Mouse (Mus musculus) stomach, embryonic 16.5 days (tissue): ENCODE results near the gene 1700020D05Rik. TPM values are rescaled to one million over a fixed set of nuclear protein-coding genes. Genes with fewer than 3 reads are reported as not detected.

Experiments used
- ATAC-seq: fragments of 200-750 bp; cut with Nextera tagmentation; 2 replicates; pipeline ENCODE4 v1.8.0; 2017; ENCODE audit warnings: moderate number of reproducible peaks, moderate TSS enrichment; ENCODE audit not compliant: insufficient read depth, low FRiP score
- H3K27ac ChIP-seq: fragments of 300-500 bp; sonication (generic); 2 replicates; pipeline ENCODE4 v1.5.1; 2014; ENCODE audit warnings: low read length
- H3K27me3 ChIP-seq: fragments of 300-500 bp; sonication (generic); 2 replicates; pipeline ENCODE4 v1.6.1; 2014; ENCODE audit warnings: low read length, control low read depth, mixed read lengths; ENCODE audit not compliant: control insufficient read depth, insufficient read depth
- H3K36me3 ChIP-seq: fragments of 300-500 bp; sonication (generic); 2 replicates; pipeline ENCODE4 v1.6.1; 2014; ENCODE audit warnings: low read length; ENCODE audit not compliant: control insufficient read depth, insufficient read depth
- H3K4me1 ChIP-seq: fragments of 300-500 bp; sonication (generic); 2 replicates; pipeline ENCODE4 v1.6.1; 2014; ENCODE audit warnings: low read length, control low read depth, mixed read lengths; ENCODE audit not compliant: control insufficient read depth, insufficient read depth
- H3K4me2 ChIP-seq: fragments of 300-500 bp; sonication (generic); 2 replicates; pipeline ENCODE4 v1.6.1; 2014; ENCODE audit warnings: low read depth, low read length, mixed read lengths
- H3K4me3 ChIP-seq: fragments of 300-500 bp; sonication (generic); replicated peaks from 2 replicates; pipeline ENCODE4 v1.5.1; 2014; ENCODE audit warnings: mild to moderate bottlenecking, low read length
- H3K9ac ChIP-seq: fragments of 300-500 bp; sonication (generic); 2 replicates; pipeline ENCODE4 v1.6.1; 2014; ENCODE audit warnings: low read length
- H3K9me3 ChIP-seq: fragments of 300-500 bp; sonication (generic); replicated peaks from 2 replicates; pipeline ENCODE4 v1.6.1; 2016; ENCODE audit warnings: low read length, control low read depth; ENCODE audit not compliant: control insufficient read depth
- WGBS: fragments of 180-500 bp; shearing (Covaris S2); extraction: QIAGEN DNeasy Blood & Tissue Kit; methylation state at CpG from one replicate; pipeline ENCODE4 v1.1.7; 2014; 5-methylcytosine and 5-hydroxymethylcytosine counted together
- polyA plus RNA-seq: library from polyadenylated mRNA; unstranded; fragments of >200 nt; fragmentation: Nextera tagmentation; extraction: Ambion mirVana; gene quantifications from 2 replicates; pipeline ENCODE4 v1.2.1, GENCODE M21; 2015

1700020D05Rik gene
- polyA plus RNA-seq, 1 experiment from 2014 or later, result 0.13 TPM

DNA sequence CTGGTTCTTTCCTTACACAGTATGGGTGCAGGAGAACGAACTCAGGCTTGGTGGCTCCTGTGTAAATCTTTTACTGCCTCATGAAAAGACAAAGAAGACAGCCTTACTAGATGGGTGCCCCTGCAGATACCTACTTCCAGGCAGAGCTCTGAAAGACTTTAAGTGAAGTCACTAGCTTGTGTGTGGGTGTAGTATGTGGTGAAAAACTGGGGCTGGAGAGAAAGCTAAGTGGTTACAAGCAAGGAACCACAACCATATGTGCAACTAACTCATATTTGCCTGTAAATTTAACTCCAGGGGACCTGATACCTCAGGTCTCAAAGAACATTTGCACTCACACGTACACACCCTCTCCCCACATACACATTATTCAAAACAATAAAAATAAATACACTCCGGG is 43.7 kb downstream of the 1700020D05Rik start:
- no peak overlapping the region for H3K27ac ChIP-seq
- H3K4me1 ChIP-seq, result peaks cover 41% of the 10 kb centered on the region
- 28% methylated on average over 3 of the region's 3 CpGs for WGBS

DNA sequence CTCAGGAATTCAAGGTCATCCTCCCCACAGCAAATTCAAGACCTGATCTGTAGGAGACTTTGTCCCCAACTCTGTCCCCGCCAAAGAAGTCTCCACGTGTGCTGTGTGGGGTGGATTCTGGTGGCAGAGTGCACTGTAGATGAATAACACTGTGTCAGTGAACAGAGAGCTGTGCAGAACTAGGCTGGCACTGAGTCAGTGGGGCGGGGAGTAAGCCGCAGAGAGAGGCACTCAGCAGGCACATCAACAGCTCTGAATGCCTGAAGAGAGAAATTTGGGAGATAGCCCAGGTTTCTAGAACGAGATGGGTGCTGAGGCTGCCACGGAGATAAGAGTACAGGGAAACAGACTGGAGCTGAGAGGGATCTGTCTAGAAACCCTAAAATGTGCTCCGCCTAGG is 44.6 kb downstream of the 1700020D05Rik start:
- Histone ChIP-seq H3K36me3 (peaks cover 18% of the 10 kb centered on the region), H3K9ac (no peak overlapping the region), H3K4me3 (no peak overlapping the region), H3K27me3 (no peaks in the 10 kb centered on the region), H3K4me2 (no peak overlapping the region), H3K9me3 (no peaks in the 10 kb centered on the region), H3K27ac (no peak overlapping the region), H3K4me1 (peaks cover 40% of the 10 kb centered on the region)
- 74% methylated on average over 7 of the region's 7 CpGs for WGBS
- no peak for ATAC-seq

More for the DNA sequence above, 43.7 kb downstream of the 1700020D05Rik start:
- peaks cover 20% of the 10 kb centered on the region for H3K36me3 ChIP-seq
- no peaks in the 10 kb centered on the region for H3K9me3 ChIP-seq
- peak overlapping the region; percentile 82 for H3K9ac ChIP-seq
- no peak for ATAC-seq
- H3K4me2 ChIP-seq, result peak overlapping the region; percentile 90
- H3K4me3 ChIP-seq, result peak overlapping the region; percentile 76
- H3K27me3 ChIP-seq, result no peaks in the 10 kb centered on the region

DNA sequence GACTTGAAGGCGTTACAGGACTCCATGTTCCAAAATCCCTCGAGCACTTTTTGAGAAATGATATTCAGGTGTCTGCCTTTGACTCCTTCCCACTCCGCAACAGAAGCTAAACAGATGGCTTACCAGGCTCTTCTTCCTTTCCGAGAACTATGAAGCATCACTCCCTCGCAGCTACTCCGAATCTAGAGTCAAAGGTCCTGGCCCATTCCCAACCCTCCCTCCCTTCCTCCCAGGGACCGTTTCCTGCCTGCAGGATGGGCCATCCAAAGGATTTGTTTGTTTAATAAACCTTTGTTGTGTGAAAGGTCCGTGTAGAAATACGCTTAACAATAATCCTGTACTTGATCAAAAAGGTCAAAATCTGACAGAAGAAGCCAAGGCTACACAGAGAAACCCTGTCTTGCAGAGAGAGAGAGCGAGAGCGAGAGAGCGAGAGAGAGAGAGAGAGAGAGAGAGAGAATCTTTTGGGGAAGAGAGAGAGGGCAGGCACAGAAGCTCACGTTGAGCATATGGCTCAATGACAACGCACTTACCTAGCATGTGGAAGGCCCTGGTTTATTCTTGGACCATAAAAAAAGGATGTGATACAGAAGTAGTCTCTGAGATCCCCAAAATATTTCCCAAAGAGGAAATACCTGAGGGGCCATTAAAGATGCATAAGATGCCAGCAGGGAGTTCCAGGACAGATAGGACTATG is 45.7 kb downstream of the 1700020D05Rik start, which contains the start of gene Ccdc85b:
Ccdc85b (minus strand) TSS at position 149 of the 697 bp plus-strand sequence.
- Histone ChIP-seq H3K36me3 (peaks cover 7% of the 10 kb centered on the region), H3K9me3 (no peaks in the 10 kb centered on the region), H3K4me3 (peak within 1 kb of the TSS; percentile 75), H3K4me1 (peaks cover 37% of the 10 kb centered on the region), H3K27ac (peak within 1 kb of the TSS; percentile 91), H3K9ac (peak within 1 kb of the TSS; percentile 88), H3K27me3 (no peaks in the 10 kb centered on the region), H3K4me2 (peak within 1 kb of the TSS; percentile 83)
- no peak for ATAC-seq
- WGBS, result 11% methylated on average over 14 of the region's 14 CpGs

DNA sequence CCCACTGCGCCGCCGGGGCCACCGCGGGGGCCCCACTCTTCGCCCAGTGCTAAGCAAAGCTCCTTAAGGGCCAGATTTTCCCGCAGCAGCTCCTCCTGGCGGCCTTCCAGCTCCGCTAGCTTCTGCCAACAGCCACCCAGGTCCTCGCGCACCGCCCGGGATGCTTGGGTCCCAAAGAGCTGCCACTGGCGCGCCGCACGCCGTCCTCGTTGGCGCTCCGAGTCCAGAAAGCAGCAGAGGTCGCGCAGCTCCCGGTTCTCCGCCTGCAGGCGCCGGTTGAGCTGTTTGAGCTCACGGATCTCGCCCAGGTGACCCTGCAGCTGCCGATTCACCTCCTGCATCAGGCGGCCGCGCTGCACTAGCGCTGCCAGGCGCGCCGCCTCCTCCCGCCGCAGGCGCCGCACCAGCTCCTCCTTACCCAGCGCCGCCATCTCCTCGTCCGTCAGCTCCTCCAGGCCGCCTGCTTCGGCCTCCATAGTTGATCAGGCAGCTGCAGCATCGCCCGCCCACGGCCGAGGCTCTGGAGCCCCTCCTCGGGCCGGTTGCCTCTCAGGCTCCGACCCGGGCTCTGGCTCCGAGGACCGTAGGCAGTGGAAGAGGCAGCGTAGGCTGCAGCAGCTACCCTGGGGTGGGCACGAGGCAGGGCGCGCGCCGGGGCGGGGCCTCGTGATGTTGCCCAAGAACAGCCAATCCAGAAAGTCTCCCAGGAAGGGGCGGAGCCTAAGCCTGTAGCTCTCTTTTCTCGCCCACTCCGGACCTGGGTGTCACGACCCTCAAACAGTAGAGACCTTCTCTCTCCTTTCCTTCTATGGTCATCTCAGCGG is 46.5 kb downstream of the 1700020D05Rik start:
- Histone ChIP-seq H3K9ac (peak overlapping the region; percentile 88), H3K36me3 (peaks cover 5% of the 10 kb centered on the region; the same call in 1 of the 2 replicates), H3K27me3 (no peaks in the 10 kb centered on the region), H3K9me3 (no peaks in the 10 kb centered on the region), H3K27ac (peak overlapping the region; percentile 91), H3K4me2 (peak overlapping the region; percentile 83), H3K4me3 (peak overlapping the region; percentile 75), H3K4me1 (peaks cover 37% of the 10 kb centered on the region)
- WGBS, result under 1% methylated on average over 70 of the region's 70 CpGs
- ATAC-seq, result peak; percentile 92

DNA sequence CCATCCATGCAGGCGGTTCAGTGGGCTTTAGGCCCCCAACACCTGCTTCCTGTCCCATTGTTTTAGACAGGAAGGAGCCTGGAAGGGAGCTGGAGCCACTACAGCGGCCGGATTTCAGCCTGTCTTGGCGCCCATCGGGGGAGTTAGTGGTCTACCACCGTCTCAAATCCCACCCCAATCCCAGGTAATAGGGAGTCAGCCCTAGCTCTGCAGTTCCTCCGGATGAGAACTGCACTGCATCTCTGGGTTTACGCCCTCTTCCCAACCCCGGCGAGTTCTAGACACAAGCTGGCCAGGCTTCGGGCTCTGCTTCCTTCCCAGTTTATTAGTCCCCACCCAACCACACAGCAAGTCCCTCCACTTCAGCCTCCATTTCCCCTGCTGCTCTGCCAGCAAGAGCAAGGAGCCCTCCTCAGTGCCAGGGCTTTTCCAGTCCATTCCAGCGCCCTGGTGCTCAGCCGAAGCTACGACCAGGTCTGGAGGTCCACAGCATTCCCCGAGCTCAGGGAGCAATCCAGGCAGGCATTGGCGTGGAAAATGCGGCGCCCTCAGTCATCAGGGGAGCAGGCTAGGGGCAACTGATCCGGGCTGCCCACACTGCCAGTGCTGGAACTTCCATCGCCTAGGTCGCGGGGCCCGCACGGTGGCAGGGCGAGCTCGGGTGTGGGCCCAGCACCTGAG is 47.2 kb downstream of the 1700020D05Rik start:
- peak overlapping the region; percentile 83 for H3K4me2 ChIP-seq
- H3K4me1 ChIP-seq, result peaks cover 35% of the 10 kb centered on the region
- ATAC-seq, result no peak
- 3% methylated on average over 26 of the region's 26 CpGs for WGBS
- peak overlapping the region; percentile 75 for H3K4me3 ChIP-seq
- no peaks in the 10 kb centered on the region for H3K9me3 ChIP-seq
- H3K27ac ChIP-seq, result peak overlapping the region; percentile 91
- H3K27me3 ChIP-seq, result no peaks in the 10 kb centered on the region
- no peaks in the 10 kb centered on the region for H3K36me3 ChIP-seq
- peak overlapping the region; percentile 88 for H3K9ac ChIP-seq

DNA sequence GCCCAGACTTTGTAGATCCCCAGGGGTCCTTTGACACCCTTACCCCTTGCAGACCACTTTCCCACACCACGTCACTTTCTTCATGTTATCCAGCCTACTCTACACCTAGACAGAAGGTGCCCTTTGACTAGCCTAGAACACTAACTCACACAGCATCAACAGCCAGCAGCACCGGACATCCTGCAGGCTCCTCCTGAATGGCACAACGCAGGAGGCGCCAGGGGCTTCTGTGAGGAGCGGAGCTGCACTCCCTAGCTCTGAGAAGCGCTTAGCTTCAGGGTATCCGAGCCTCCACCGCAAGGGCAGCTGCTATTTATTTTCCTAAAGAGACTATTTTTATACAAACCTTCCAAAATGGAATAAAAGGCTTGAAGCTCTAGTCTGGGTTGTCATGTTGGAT is 48.0 kb downstream of the 1700020D05Rik start:
- no peak for ATAC-seq
- Histone ChIP-seq H3K9me3 (no peaks in the 10 kb centered on the region), H3K4me2 (peak overlapping the region; percentile 83), H3K4me1 (peaks cover 30% of the 10 kb centered on the region), H3K9ac (peak overlapping the region; percentile 88), H3K27ac (no peak overlapping the region), H3K4me3 (peak overlapping the region; percentile 75), H3K36me3 (no peaks in the 10 kb centered on the region), H3K27me3 (no peaks in the 10 kb centered on the region)
- 55% methylated on average over 8 of the region's 8 CpGs for WGBS

DNA sequence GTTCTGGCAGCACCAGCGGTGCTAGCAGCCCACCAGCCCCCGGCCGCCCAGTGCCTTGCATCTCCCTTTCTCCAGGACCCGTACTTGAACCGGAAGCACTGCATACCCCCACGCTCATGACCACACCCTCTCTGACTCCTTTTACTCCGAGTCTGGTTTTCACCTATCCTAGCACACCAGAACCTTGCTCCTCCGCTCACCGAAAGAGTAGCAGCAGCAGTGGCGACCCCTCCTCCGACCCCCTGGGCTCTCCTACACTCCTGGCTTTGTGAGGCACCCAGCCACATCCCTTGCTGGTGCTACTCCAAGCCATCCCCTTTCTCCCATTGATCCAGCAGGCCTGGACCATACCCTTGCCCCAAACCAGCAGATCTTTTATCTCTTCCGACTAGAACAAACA is 48.5 kb downstream of the 1700020D05Rik start:
- Histone ChIP-seq H3K27me3 (peaks cover 2% of the 10 kb centered on the region), H3K36me3 (no peaks in the 10 kb centered on the region), H3K9ac (peak overlapping the region; percentile 88; the same call in 1 of the 2 replicates), H3K9me3 (no peaks in the 10 kb centered on the region), H3K27ac (no peak overlapping the region), H3K4me2 (peak overlapping the region; percentile 83), H3K4me1 (peaks cover 29% of the 10 kb centered on the region), H3K4me3 (peak overlapping the region; percentile 75)
- no peak for ATAC-seq
- 75% methylated on average over 12 of the region's 12 CpGs for WGBS
